Mouse (Mus musculus): Measurements from ENCODE around the gene Wfdc3. TPM values are rescaled to one million over a fixed set of nuclear protein-coding genes. Genes with fewer than 3 reads are reported as not detected.
A peak's percentile ranks its signal among the peaks of the same experiment; 100 is the strongest.

Wfdc3 gene
- total RNA-seq (2014; fragmentation: Nextera tagmentation) (2.0 TPM in 1 of 2 replicates, not detected in the other), total RNA-seq (2017) (not detected in 2 replicates)

- peak; percentile 84 for ATAC-seq (replicated peaks; ENCODE audit: low FRiP score, low TSS enrichment, poor library complexity, severe bottlenecking)
These were observed at the start of gene Wfdc3, which contains the start of gene Dnttip1 for GRCm38 (mm10) chr2:164745843-164746479. TSS of gene Wfdc3 (minus strand) at chr2:164745931. TSS of gene Dnttip1 (plus strand) at chr2:164745983.

- peak; percentile 68 for ATAC-seq (replicated peaks; ENCODE audit: low FRiP score, low TSS enrichment, poor library complexity, severe bottlenecking)
These were observed 48.6 kb upstream of the Wfdc3 start for GRCm38 (mm10) chr2:164794293-164794692.

- ATAC-seq (replicated peaks; ENCODE audit: low FRiP score, low TSS enrichment, poor library complexity, severe bottlenecking), result peak; percentile 49
These were observed 48.0 kb upstream of the Wfdc3 start for GRCm38 (mm10) chr2:164793772-164794171.

GRCm38 (mm10) chr2:164793236-164793635 is 47.5 kb upstream of the Wfdc3 start:
- ATAC-seq (replicated peaks; ENCODE audit: low FRiP score, low TSS enrichment, poor library complexity, severe bottlenecking), result peak; percentile 58

GRCm38 (mm10) chr2:164792400-164793190 is 46.9 kb upstream of the Wfdc3 start:
- ATAC-seq (replicated peaks; ENCODE audit: low FRiP score, low TSS enrichment, poor library complexity, severe bottlenecking), result no peak

- no peak for ATAC-seq (replicated peaks; ENCODE audit: low FRiP score, low TSS enrichment, poor library complexity, severe bottlenecking)
These were observed 46.1 kb upstream of the Wfdc3 start for GRCm38 (mm10) chr2:164791841-164792261.

GRCm38 (mm10) chr2:164790451-164790850 is 44.7 kb upstream of the Wfdc3 start:
- no peak for ATAC-seq (replicated peaks; ENCODE audit: low FRiP score, low TSS enrichment, poor library complexity, severe bottlenecking)

- ATAC-seq (replicated peaks; ENCODE audit: low FRiP score, low TSS enrichment, poor library complexity, severe bottlenecking), result no peak
These were observed 42.7 kb upstream of the Wfdc3 start for GRCm38 (mm10) chr2:164788411-164788810.

GRCm38 (mm10) chr2:164787779-164788178 is 42.0 kb upstream of the Wfdc3 start:
- ATAC-seq (replicated peaks; ENCODE audit: low FRiP score, low TSS enrichment, poor library complexity, severe bottlenecking), result no peak

GRCm38 (mm10) chr2:164787032-164787431 is 41.3 kb upstream of the Wfdc3 start:
- no peak for ATAC-seq (replicated peaks; ENCODE audit: low FRiP score, low TSS enrichment, poor library complexity, severe bottlenecking)

GRCm38 (mm10) chr2:164786388-164786885 is 40.7 kb upstream of the Wfdc3 start:
- no peak for ATAC-seq (replicated peaks; ENCODE audit: low FRiP score, low TSS enrichment, poor library complexity, severe bottlenecking)

- peak; percentile 58 for ATAC-seq (replicated peaks; ENCODE audit: low FRiP score, low TSS enrichment, poor library complexity, severe bottlenecking)
These were observed 40.0 kb upstream of the Wfdc3 start, which contains the start of gene Snx21 for GRCm38 (mm10) chr2:164785481-164786387. TSS of gene Snx21 (plus strand) at chr2:164785823.

- peak; percentile 48 for ATAC-seq (replicated peaks; ENCODE audit: low FRiP score, low TSS enrichment, poor library complexity, severe bottlenecking)
These were observed 39.2 kb upstream of the Wfdc3 start for GRCm38 (mm10) chr2:164784869-164785420.

GRCm38 (mm10) chr2:164783926-164784581 is 38.3 kb upstream of the Wfdc3 start:
- ATAC-seq (replicated peaks; ENCODE audit: low FRiP score, low TSS enrichment, poor library complexity, severe bottlenecking), result no peak

- ATAC-seq (replicated peaks; ENCODE audit: low FRiP score, low TSS enrichment, poor library complexity, severe bottlenecking), result no peak
These were observed 36.1 kb upstream of the Wfdc3 start for GRCm38 (mm10) chr2:164781876-164782275.

GRCm38 (mm10) chr2:164779481-164780086 is 33.9 kb upstream of the Wfdc3 start, which contains the start of gene Tnnc2:
TSS of gene Tnnc2 (minus strand) at chr2:164779967.
- no peak for ATAC-seq (replicated peaks; ENCODE audit: low FRiP score, low TSS enrichment, poor library complexity, severe bottlenecking)

GRCm38 (mm10) chr2:164778809-164779208 is 33.1 kb upstream of the Wfdc3 start:
- ATAC-seq (replicated peaks; ENCODE audit: low FRiP score, low TSS enrichment, poor library complexity, severe bottlenecking), result no peak

GRCm38 (mm10) chr2:164778015-164778287 is 32.2 kb upstream of the Wfdc3 start:
- no peak for ATAC-seq (replicated peaks; ENCODE audit: low FRiP score, low TSS enrichment, poor library complexity, severe bottlenecking)

All from megakaryocyte-erythroid progenitor cell, adult 5-6 weeks (primary cell).